Mouse (Mus musculus) CH12F3 (cell line): ENCODE measurements around the gene Pck2.

ENCODE experiments used
- in situ Hi-C: fragments of 300-500 bp; cut with MboI; formaldehyde crosslinking; loops from 2 replicates; pipeline ENCODE4 v1.14.3; 2020; ENCODE audit warnings: low sequenced_read_pairs

Gene Pck2

DNA sequence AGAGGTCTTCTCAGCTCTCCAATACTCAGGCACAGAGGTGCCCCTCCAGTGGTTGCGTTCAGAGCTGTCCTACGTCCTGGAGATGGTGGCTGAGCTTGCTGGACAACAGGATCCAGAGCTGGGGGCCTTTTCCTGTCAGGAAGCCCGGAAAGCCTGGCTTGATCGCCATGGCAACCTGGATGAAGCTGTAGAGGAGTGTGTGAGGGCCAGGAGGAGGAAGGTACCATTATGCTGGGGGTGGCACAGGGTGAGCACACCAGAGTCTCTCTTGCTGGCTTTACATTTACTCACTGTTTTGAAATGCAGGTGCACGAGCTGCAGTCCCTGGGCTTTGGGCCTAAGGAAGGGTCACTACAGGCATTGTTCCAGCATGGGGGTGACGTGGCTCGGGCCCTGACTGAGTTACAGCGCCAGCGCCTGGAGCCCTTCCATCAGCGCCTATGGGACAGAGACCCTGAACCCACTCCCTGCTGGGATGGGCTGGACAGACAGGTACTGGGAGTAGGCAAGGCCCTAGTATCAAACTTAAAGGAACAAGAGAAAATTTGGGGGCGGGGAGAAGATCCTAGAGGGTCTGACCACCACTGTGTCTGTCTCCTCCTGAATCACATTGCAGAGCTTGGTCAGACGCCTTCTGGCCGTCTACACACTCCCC, 56.1 kb downstream of the Pck2 start:
- in situ Hi-C loops: no loop called here

DNA sequence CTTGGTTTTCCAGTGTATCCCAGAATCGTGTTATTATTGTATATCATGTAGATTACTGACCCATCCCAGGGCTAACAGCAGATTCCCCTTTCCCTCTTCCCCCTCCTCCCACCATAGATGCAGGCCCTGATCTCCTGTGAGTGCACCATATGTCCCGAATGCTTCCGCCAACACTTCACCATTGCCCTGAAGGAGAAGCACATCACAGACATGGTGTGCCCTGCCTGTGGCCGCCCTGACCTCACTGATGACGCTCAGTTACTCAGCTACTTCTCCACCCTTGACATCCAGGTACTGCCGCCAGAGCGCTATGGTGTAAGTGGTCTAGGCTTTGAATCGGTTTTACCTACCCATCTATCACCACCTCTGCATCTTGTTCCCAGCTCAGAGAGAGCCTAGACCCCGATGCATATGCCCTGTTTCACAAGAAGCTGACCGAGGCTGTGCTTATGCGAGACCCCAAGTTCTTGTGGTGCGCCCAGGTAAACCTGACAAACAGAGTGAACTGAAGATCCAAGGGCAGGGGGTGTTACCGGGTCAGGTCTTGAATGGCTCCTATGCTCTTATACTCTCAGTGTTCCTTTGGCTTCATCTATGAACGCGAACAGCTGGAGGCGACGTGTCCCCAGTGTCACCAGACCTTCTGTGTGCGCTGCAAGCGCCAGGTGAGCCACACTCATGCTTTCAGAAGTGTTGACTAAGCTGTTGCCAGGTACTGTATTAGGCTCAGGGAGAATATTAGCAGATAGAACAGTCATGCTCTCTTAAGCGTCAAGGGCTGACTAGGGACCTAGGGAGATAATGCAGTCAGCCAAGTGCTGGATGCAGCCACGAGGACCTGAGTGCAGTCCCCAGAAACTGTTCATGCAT, 58.7 kb downstream of the Pck2 start:
- in situ Hi-C loops: no loop called here
